Mouse (Mus musculus) activated CD4-positive, CD25-positive, alpha-beta regulatory T cell, adult 4 months (primary cell): ENCODE results near the gene Fah. TPM values are rescaled to one million over a fixed set of nuclear protein-coding genes. Genes with fewer than 3 reads are reported as not detected.

Experiments used
- ATAC-seq: one replicate; pipeline ENCODE4 v1.8.0; 2017
- polyA plus RNA-seq, 2 experiments: library from polyadenylated mRNA; unstranded; fragments of 100-300 nt; shearing (Covaris generic); gene quantifications; one replicate each; pipeline ENCODE4 v1.2.1; 2017

The Fah gene
- 10 to 100 TPM in 1 of 2 experiments, 1 to 10 TPM in 1; 8.0 to 11.4 TPM for polyA plus RNA-seq

DNA sequence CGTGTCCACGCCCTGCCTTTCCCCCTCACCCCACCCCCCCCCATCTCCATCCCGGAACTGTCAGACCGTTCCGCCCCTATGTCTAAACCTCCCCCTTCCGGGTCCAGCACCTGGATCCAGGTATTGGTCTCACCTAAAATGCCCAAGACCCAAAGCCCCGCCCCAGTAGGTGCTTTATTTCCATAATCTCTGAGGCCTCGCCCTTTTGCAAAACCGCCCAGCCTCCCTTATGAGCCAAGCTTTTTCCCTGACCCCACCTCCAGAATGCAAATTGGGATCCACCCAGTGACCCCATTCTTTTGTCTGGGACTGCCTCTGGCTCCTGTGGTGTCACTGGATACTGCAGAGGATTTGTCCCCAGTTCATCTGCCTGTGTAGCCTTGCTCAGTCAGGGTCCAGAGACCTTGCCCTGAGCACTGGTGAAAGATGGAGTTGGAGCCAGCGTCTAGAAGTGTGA, at the start of gene Fah:
Fah (minus strand) TSS at position 430 of the 457 bp plus-strand sequence.
- peak; percentile 14 for ATAC-seq

DNA sequence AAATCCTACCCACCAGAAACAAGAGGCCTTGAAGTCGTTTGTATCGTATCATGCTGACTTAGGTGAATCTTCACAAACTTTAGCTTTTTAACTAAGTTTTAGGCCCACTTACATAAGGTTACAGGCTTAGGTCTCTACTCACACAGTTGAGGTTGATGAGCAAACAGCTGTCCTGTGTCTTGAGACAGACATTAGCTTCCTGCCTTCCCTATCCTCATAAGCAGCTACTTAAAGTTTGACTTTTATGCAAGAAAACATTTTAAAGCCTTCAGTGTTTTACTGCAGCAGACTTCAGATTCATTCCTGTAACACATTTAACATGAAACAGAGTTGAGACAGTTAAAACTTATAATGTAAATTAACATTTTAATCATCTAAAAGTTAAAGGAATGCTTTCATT, 46.2 kb upstream of the Fah start:
- ATAC-seq, result no peak

GRCm38 (mm10) chr7:84651987-84652321, 45.4 kb upstream of the Fah start:
- no peak for ATAC-seq

GRCm38 (mm10) chr7:84651303-84651986, 44.9 kb upstream of the Fah start:
- no peak for ATAC-seq

- no peak for ATAC-seq
These were observed 42.5 kb upstream of the Fah start for GRCm38 (mm10) chr7:84649016-84649415.

DNA sequence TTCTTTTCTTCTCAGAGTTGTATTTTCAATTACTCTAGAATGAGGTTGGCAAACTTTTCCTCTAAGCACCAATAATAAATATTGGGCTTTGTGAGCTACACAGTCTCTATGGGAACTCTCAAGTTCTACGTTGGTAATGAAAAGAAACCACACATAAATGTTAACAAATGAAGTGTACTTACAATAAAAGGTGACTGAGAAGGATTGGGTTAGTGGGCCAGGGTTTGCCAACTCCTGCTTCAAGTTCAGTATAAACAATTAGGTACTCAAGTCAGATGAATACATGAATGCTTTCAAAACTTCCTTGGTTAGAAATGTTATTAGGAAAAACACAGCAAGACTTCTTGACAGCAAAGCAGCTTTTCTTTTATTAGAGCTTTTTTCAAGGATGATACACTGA, 39.7 kb upstream of the Fah start:
- no peak for ATAC-seq

DNA sequence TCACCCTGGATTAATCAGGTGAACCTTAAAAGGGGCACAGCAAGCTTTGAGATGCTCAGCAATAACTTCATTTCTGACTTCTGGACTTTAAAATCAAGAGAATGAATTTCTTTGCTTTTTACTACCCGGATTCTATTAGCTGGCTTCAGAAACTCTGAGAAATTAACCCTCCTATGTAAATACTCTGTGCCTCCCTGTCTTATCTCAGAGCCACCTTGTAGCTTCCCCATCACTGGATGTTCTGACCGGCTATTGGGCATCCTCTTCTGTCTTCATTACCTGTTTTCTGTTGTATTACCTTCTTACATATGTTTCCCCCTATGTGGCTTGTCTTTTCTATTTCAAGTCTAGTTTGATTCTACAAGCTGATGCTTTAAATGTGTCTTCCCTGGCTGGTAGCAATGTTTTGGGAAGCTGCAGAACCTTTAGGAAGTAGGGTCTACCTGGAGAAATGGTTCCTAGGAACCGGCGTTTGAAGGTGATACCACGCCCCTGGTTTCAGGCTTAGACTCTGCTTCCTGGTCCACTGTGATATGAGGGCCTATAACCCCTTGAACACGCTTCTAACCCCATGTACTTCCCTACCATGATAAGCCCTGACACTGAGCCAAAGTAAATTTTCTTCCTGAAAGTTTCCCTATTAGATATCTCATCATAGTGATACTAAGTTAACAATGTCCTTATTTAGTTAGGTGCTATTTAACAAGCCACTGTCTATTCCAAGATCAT, 36.9 kb upstream of the Fah start:
- ATAC-seq, result no peak

GRCm38 (mm10) chr7:84642159-84642928, 35.8 kb upstream of the Fah start:
- no peak for ATAC-seq

DNA sequence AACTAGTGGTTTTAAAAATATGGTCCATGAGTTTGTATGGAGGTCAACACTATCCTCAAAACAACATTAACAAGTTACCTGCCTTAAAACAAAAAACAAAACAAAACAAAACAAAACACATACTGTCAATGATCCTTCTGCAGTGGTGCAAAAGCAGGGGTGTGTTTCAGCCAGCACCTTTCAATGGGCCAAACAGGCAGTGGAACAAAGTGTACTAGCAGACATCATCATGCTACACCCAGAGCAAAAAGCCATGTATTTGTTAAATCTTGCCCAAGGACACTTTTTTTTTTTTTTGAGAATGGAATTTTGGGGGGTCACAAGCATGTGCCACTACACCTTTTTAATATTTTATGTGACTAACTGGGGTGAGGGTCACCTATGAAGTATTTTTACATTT, 30.4 kb upstream of the Fah start:
- no peak for ATAC-seq

GRCm38 (mm10) chr7:84631878-84632277, 25.4 kb upstream of the Fah start:
- no peak for ATAC-seq

GRCm38 (mm10) chr7:84623718-84624117, 17.2 kb upstream of the Fah start:
- ATAC-seq, result no peak

GRCm38 (mm10) chr7:84620956-84621355, 14.4 kb upstream of the Fah start:
- ATAC-seq, result no peak

DNA sequence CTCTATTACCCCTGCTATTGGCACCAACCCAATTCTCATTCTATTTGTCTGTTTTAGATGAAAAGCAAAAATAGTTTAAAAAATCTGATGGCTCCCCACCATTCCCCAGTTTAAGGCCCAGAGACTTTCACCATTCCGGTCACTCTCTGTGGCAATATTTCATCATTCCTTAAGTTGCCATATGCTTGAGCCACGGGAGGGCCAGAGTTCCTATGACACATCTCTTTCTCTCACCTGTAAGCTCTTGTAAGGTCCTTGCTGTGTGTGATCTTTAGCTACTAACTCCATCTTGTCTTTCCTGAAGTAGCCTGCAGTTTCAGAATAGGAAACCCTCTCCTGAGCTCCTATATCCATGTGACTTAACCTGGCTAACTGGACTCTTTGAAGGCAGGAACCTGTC, 12.4 kb upstream of the Fah start:
- ATAC-seq, result no peak

DNA sequence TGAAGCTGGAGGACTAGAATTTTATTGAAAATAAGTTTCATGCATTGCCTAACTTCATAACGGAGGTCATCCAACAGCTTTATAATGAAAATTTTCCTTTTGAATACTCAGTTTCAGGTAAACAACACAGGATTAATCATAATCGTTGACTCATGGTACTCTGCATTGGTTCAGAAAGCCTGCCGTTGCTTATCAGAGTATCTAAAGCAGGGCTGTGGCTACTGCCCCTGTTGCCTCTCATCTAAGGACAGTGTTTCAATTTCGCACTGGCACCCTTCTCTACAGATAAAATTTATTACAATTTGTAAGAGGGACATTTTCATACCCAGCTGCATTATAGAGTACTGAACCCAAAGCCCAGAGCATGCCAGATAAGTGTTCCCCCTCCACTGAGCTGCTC, 5.9 kb upstream of the Fah start:
- ATAC-seq, result no peak

DNA sequence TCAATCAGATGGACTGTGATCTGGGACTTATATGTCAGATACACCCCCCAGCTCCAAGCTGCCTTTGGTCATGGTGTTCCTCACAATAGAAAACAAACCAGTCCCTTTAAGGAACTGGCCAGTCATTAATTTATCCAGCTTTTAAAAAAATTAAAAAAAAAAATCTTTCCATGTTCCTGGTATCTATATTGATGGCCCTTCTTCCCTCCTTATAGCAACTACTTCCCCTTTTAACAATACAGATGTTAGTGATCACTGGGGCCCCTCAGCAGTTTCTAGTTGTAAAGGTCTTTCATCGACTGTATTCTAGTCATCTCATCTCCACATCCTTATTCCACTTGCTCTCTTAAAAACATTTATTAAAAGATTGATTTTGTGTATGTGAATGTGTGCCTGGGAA, 5.1 kb upstream of the Fah start:
- no peak for ATAC-seq

GRCm38 (mm10) chr7:84605704-84606292, 724 bp downstream of the Fah start:
- ATAC-seq, result peak; percentile 77

DNA sequence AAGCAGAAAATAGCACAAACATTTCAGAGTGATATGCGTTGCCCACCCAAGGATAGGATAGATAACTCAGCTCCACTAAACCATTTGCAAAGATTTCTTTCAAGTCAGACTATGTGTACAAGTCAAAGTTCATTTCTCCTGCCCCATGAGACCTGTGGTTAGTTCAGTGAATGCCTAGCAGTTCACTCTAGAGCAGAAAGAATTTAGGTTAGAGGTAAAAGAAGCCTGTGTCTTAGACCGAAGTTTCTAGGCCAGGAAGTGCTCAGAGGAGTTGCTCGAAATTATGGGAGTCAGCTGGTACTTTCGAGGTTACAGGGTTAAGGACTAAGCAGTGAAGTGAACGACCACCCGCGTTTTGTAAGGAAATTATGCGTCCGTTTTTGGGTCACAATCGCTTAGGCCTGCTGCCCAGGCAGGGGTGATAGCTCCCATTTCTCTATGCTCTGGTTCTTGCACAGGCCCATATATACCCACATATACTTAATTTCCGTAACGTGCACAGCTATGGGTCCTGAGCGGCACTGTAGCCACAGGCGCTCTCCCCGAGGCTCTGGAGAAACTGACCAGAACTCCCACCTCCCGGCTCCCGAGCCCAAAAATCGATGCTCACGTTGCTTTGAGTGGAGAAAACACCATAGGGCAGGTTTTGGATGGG, 1.4 kb downstream of the Fah start:
- ATAC-seq, result no peak

DNA sequence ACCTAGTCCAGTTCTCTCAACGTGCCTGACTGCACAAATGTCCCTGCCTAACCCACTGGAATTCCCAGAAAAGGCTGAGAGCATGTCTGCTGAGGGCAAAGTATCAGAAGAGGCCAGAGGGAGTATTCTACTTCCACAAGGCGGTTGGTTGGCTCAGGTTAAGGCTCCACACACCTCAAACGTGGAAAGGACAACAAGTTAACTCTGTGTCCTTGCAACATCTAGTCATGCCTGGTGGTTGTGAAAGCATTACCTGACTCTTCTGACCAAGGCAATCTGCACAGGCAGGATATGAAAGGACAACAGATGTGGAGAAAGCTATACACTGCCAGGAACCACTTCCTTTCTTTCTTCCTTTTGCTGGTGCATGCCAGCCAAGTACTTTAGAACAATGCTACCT, 2.0 kb downstream of the Fah start:
- ATAC-seq, result no peak

- ATAC-seq, result no peak
These were observed 5.2 kb downstream of the Fah start for GRCm38 (mm10) chr7:84601331-84601730.

- ATAC-seq, result no peak
These were observed 5.9 kb downstream of the Fah start for GRCm38 (mm10) chr7:84600631-84601030.

DNA sequence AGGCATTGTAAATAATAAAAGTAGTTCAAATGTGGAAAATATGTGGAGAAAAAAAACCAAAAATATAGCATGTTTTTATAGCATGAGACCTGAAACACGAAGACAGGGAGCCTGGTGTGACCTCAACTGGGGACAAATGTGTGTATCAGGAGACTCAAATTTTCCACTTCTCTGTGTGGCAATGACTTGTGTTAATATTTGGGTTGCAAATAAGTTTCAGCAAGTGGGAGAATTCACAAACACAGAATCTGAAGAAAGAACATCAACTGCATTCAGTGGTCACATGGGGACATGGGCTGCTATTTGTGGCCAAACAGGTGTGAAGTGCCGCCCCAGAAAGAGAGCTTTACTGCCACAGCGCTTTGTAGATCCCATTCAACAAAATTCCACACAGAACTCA, 9.9 kb downstream of the Fah start:
- no peak for ATAC-seq

DNA sequence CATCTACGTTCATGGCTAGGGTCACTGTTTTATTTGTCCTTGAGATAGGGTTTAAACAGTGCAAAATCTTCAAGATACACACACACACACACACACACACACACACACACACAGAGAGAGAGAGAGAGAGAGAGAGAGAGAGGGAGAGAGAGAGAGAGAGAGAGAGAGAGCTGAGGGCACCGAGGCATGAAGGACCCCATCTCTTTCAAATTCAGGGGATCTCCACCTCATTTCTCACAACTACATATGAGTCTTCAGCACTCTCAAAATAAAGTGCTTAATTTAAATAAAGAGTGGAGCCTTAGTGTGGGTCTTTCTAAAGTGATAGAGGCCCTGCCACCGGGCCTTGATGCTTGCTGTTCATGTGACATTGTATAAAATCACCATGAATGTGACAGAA, 10.5 kb downstream of the Fah start:
- no peak for ATAC-seq

GRCm38 (mm10) chr7:84594917-84595303, 11.6 kb downstream of the Fah start:
- ATAC-seq, result no peak
